Mouse (Mus musculus) heart, adult 2 months (tissue): Measurements from ENCODE around the gene Trip13. TPM values are rescaled to one million over a fixed set of nuclear protein-coding genes. Genes with fewer than 3 reads are reported as not detected.

Source experiments
- DNase-seq, 2 experiments: peaks; one replicate each; pipeline ENCODE4 v3.0.0; 2021
- H3K27ac ChIP-seq: fragments of 200-600 bp; 2 replicates; pipeline ENCODE4 v1.8.1; 2022
- H3K27me3 ChIP-seq: fragments of 200-500 bp; 2 replicates; pipeline ENCODE4 v1.6.1; 2012; ENCODE audit warnings: mild to moderate bottlenecking, low read length, inconsistent platforms, mixed read lengths; ENCODE audit not compliant: control insufficient read depth, insufficient read depth
- H3K36me3 ChIP-seq: fragments of 200-500 bp; 2 replicates; pipeline ENCODE4 v1.6.1; 2012; ENCODE audit warnings: low read length, inconsistent platforms; ENCODE audit not compliant: control insufficient read depth, insufficient read depth
- H3K4me1 ChIP-seq: fragments of 200-500 bp; 2 replicates; pipeline ENCODE4 v1.6.1; 2011; ENCODE audit warnings: low read length; ENCODE audit not compliant: control insufficient read depth, insufficient read depth
- H3K4me3 ChIP-seq: fragments of 200-600 bp; 2 replicates; pipeline ENCODE4 v1.8.1; 2022
- H3K79me2 ChIP-seq: fragments of 200-500 bp; replicated peaks from 2 replicates; pipeline ENCODE4 v1.6.1; 2012; ENCODE audit warnings: mild to moderate bottlenecking, inconsistent platforms, low read length, moderate library complexity, mixed read lengths; ENCODE audit not compliant: control insufficient read depth, insufficient read depth
- H3K9ac ChIP-seq: fragments of 200-500 bp; 2 replicates; pipeline ENCODE4 v1.6.1; 2012; ENCODE audit warnings: low read depth, mild to moderate bottlenecking, control low read depth, inconsistent platforms, low read length, mixed read lengths
- CTCF ChIP-seq: fragments of 200-600 bp; IDR thresholded peaks from 2 replicates; pipeline ENCODE4 v1.8.1; 2022; ENCODE audit warnings: antibody characterized with exemption, mild to moderate bottlenecking, moderate library complexity
- EP300 ChIP-seq: fragments of 200-500 bp; IDR thresholded peaks from 2 replicates; pipeline ENCODE4 v1.6.1; 2011; ENCODE audit warnings: low read depth, low read length, control low read depth; ENCODE audit not compliant: insufficient read depth
- POLR2A ChIP-seq: fragments of 200-500 bp; IDR thresholded peaks from 2 replicates; pipeline ENCODE4 v1.6.1; 2011; ENCODE audit warnings: mild to moderate bottlenecking, low read depth, low read length, control low read depth; ENCODE audit not compliant: insufficient read depth
- WGBS: fragments of 180-500 bp; shearing (Covaris S2); methylation state at CpG from one replicate; pipeline ENCODE4 v1.1.7; 2018; 5-methylcytosine and 5-hydroxymethylcytosine counted together
- intact Hi-C: fragments of 180-260 bp; cut with DNase I; formaldehyde crosslinking; loops from one replicate; pipeline ENCODE4 v1.15.1; 2025
- long read RNA-seq: library from polyadenylated mRNA; stranded (forward); transcript quantifications from one replicate; pipeline ENCODE4 v2.0.0, GENCODE M21; 2021
- polyA plus RNA-seq: library from polyadenylated mRNA; depleted of rRNA; stranded (reverse); fragments of >200 nt; gene quantifications from 2 replicates; pipeline ENCODE4 v1.2.3, GENCODE M21; 2012; rRNA removed
- total RNA-seq, 2 experiments: library from RNA; stranded (reverse); gene quantifications; 2 replicates each; pipeline ENCODE4 v1.2.3; 2021

Trip13 gene
- under 1 TPM; 0.14 to 0.21 TPM for total RNA-seq
- 0.20 and 0.27 TPM in 2 replicates for polyA plus RNA-seq
- long read RNA-seq, partial matches to known transcripts: 0 of 1 reads
- long read RNA-seq, other reads (novel, unspliced or antisense): 0 of 1 reads

GRCm38 (mm10) chr13:73937321-73938176 is at the start of gene Trip13, which contains the start of gene Brd9:
Trip13 (minus strand) TSS chr13:73937784.
Brd9 (plus strand) TSS chr13:73937811.
- Histone ChIP-seq H3K9ac (peak within 1 kb of the TSS; percentile 84), H3K4me1 (peaks cover 4% of the 10 kb centered on the region), H3K4me3 (peak within 1 kb of the TSS; percentile 95), H3K27me3 (no peaks in the 10 kb centered on the region), H3K27ac (peak within 1 kb of the TSS; percentile 89), H3K36me3 (no peaks in the 10 kb centered on the region), H3K79me2 (no peaks in the 10 kb centered on the region)
- under 1% methylated on average over 82 of the region's 82 CpGs for WGBS
- TF ChIP-seq EP300: no peak
- peak; percentile 23; the same call in 1 of the 2 replicates for TF ChIP-seq CTCF
- peak; percentile 69 for TF ChIP-seq POLR2A
- intact Hi-C loops: no loop called here
- DNase-seq: peak; percentile 94 to 96

GRCm38 (mm10) chr13:73976935-73977334 is 39.4 kb upstream of the Trip13 start:
- H3K27ac ChIP-seq: no peak overlapping the region
- H3K79me2 ChIP-seq: no peaks in the 10 kb centered on the region
- no peaks in the 10 kb centered on the region for H3K27me3 ChIP-seq
- H3K4me1 ChIP-seq: no peaks in the 10 kb centered on the region
- no peak overlapping the region for H3K4me3 ChIP-seq
- no peak for TF ChIP-seq EP300
- TF ChIP-seq CTCF: no peak
- no peak for TF ChIP-seq POLR2A
- no peaks in the 10 kb centered on the region for H3K36me3 ChIP-seq
- H3K9ac ChIP-seq: no peak overlapping the region
- no peak for DNase-seq
- intact Hi-C loops: no loop called here
- WGBS: 89% methylated on average over 5 of the region's 5 CpGs

GRCm38 (mm10) chr13:73974523-73974922 is 36.9 kb upstream of the Trip13 start:
- no peak for TF ChIP-seq CTCF

DNA sequence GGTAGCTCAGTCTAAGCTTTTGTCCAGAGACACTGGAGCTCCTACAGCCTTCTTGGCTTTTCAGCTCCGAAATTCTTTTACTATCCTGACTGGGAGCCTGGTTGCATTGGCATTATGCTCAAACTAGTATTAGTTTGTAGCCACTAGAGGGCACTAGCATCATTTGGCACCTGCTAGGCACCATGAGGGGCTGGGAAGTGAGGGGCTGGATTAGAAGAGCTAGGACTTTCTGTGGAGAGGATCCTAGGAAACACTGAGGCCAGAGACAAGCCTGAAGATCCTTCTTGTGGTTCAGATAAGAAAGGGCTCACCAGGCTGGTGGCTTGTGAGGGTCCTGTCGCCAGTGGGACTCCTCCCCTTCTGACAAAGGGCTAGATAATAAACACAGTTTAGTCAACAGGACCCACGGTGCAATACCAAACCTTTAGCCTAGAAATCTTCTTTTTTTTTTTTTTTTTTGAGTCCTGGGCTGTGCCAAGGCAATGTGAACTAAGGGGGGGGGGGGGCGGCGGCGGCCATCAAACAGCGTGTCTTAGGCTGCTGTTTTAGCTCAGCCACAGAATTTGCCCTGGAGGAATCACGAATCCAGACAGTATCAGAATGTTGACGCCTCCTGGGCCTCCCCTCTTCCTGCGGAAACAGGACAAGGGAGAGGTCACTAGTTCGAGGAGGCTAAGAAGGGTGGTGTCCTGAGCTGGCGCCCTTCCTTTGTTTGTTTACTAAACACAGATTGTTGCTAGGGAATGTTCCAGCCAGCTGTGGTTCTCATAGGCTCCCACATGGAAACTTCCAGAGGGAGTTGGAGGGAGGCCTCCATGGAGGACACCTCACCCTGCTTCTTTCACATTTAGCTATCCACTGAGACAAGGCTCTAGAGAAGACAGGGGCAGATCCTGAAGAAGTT is 33.2 kb upstream of the Trip13 start:
- Histone ChIP-seq H3K27ac (peak overlapping the region; percentile 97), H3K4me1 (peaks cover 9% of the 10 kb centered on the region), H3K27me3 (no peaks in the 10 kb centered on the region), H3K79me2 (no peaks in the 10 kb centered on the region), H3K4me3 (no peak overlapping the region), H3K9ac (peak overlapping the region; percentile 52), H3K36me3 (peaks cover 7% of the 10 kb centered on the region; the same call in 1 of the 2 replicates)
- DNase-seq: peak; percentile 84 to 92
- TF ChIP-seq CTCF (peak; percentile 89), EP300 (peak; percentile 99), POLR2A (peak; percentile 54)
- WGBS: under 1% methylated on average over 12 of the region's 12 CpGs
- intact Hi-C loops: loop anchor here (1.0 to 2.0 kb wide), 4 partner anchors 20 to 330 kb away; partner anchors contain the start of gene Tppp

More at GRCm38 (mm10) chr13:73974523-73974922, 36.9 kb upstream of the Trip13 start:
- Histone ChIP-seq H3K4me1 (peaks cover 9% of the 10 kb centered on the region), H3K4me3 (no peak overlapping the region), H3K79me2 (no peaks in the 10 kb centered on the region), H3K36me3 (peaks cover 7% of the 10 kb centered on the region; the same call in 1 of the 2 replicates), H3K27me3 (no peaks in the 10 kb centered on the region), H3K27ac (no peak overlapping the region), H3K9ac (no peak overlapping the region)
- 98% methylated on average over 3 of the region's 3 CpGs for WGBS
- no peak for DNase-seq
- intact Hi-C loops: no loop called here

DNA sequence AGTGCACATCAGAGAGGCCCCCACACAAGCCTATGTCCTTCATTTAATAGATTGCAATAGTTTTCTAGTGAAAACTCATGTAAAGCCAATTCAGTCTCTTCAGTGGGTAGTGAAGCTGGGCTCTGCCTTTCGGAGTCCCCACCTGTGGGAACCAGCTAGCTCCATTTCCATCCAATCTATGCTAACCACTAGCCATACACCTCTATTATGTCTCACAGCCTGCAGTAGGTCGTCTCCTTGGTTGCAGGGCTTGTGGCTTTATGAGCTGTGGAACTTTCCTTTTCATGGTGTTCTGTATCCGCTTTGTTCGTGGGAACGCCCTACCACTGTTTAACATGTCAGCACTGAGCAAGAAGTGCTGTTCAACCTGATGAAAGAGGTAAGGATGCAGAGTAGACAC is 26.0 kb upstream of the Trip13 start, which contains the start of gene Zdhhc11:
Gene Zdhhc11, plus strand, starts transcription at position 301 of the 400 bp plus-strand sequence.
- no peak for DNase-seq
- H3K9ac ChIP-seq: no peak within 1 kb of the TSS
- no peaks in the 10 kb centered on the region for H3K36me3 ChIP-seq
- no peaks in the 10 kb centered on the region for H3K27me3 ChIP-seq
- H3K4me1 ChIP-seq: no peaks in the 10 kb centered on the region
- WGBS: 88% methylated on average over 5 of the region's 5 CpGs
- H3K4me3 ChIP-seq: no peak within 1 kb of the TSS
- H3K79me2 ChIP-seq: no peaks in the 10 kb centered on the region
- intact Hi-C loops: loop anchor here (10.0 kb wide), 1 partner anchor 211 kb away; no protein-coding TSS in a partner anchor
- H3K27ac ChIP-seq: no peak within 1 kb of the TSS
- no peak for TF ChIP-seq POLR2A
- no peak for TF ChIP-seq EP300
- no peak for TF ChIP-seq CTCF
